16 mouse cellular contexts compared by ENCODE assay signal in the genomic region with DNA sequence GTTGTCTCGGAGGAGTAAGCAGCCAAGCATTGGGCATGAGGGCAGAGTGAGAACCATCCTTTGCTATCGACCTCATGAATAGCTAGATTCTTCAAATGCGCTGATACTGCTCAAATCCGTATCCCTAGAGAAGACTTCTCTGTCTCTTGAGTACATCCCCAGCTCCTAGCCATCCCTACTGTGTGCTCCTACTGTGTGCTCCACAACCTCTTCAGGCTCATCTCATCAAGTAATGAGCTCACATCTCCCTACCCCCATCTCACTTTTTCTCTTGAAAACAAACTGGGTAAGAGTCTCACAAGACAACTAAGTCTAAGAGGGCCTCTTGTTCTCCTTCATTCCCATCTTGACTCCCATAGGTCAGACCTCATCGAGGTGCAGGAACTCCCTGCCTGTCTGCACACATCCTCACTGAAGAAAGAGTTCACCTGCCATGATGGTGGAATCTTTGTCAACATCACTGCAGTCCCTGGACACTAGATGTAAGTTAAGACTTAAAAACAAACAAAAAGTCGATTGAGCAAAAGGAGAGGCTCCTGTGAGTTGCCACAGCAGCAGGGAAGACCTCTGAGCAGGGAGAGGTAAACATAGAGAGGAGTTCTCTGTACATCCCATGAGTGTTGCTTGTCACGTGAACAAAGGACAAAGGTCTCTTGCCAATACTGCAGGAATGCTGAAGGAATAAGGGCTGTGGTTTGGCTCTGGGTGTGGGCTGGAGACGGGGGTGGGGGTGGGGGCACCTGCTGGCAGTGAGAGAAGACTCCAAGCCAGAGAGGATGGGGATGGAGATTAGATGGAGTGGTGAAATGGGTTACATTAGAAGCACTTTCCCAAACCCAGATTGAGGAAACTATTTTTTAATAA.
"Had no signal": no experiment of that assay in that cellular context is flagged by ENCODE, and none has a peak within 500 bp of the region (broad histone marks: within the 10 kb centered on the region; RNA-seq: fewer than 3 reads in every experiment).

No protein-coding gene starts in this region.

- H3K27ac ChIP-seq: kidney, embryonic 15.5 days; limb, embryonic 12.5 days; liver, embryonic 15.5 days; midbrain, embryonic 10.5 days; neural tube, embryonic 12.5 days; stomach, embryonic 15.5 days had no signal

- H3K4me3 ChIP-seq: kidney, embryonic 15.5 days; limb, embryonic 12.5 days; liver, embryonic 15.5 days; midbrain, embryonic 10.5 days; neural tube, embryonic 12.5 days; stomach, embryonic 15.5 days had no signal

- DNase-seq: kidney, adult 2 months; kidney, postnatal 14 days; lung, embryonic 14.5 days; lung, postnatal 10 days; lung, postnatal 4 days; midbrain, embryonic 14.5 days; retina, postnatal 1 day; right cerebral cortex, postnatal 4 days; thymus, adult 2 months; thymus, postnatal 36 days had no signal

- H3K4me2 ChIP-seq: kidney, embryonic 15.5 days; limb, embryonic 12.5 days; liver, embryonic 15.5 days; lung, embryonic 14.5 days; neural tube, embryonic 12.5 days; stomach, embryonic 15.5 days had no signal

- H3K27me3 ChIP-seq: kidney, embryonic 15.5 days; limb, embryonic 12.5 days; liver, embryonic 15.5 days; neural tube, embryonic 12.5 days; stomach, embryonic 15.5 days had no signal

- H3K36me3 ChIP-seq: kidney, embryonic 15.5 days; limb, embryonic 12.5 days; liver, embryonic 15.5 days; midbrain, embryonic 10.5 days; neural tube, embryonic 12.5 days; stomach, embryonic 15.5 days had no signal

- H3K9me3 ChIP-seq: kidney, embryonic 15.5 days; limb, embryonic 12.5 days; liver, embryonic 15.5 days; midbrain, embryonic 10.5 days; neural tube, embryonic 12.5 days; stomach, embryonic 15.5 days had no signal

- H3K9ac ChIP-seq: kidney, embryonic 15.5 days; limb, embryonic 12.5 days; liver, embryonic 15.5 days; lung, embryonic 14.5 days; neural tube, embryonic 12.5 days; stomach, embryonic 15.5 days had no signal

- H3K4me1 ChIP-seq: kidney, embryonic 15.5 days; limb, embryonic 12.5 days; neural tube, embryonic 12.5 days; stomach, embryonic 15.5 days had no signal
